Mouse (Mus musculus) lung, adult 2 months (tissue): ENCODE data around the gene Lnx1. TPM values are rescaled to one million over a fixed set of nuclear protein-coding genes. Genes with fewer than 3 reads are reported as not detected.

Experiments used
- DNase-seq: peaks from one replicate; pipeline ENCODE4 v3.0.0; 2022
- H3K4me1 ChIP-seq: fragments of 200-500 bp; 2 replicates; pipeline ENCODE4 v1.6.1; 2011; ENCODE audit warnings: low read length; ENCODE audit not compliant: control insufficient read depth, insufficient read depth
- H3K4me3 ChIP-seq: fragments of 200-500 bp; replicated peaks from 2 replicates; pipeline ENCODE3; 2011; ENCODE audit warnings: low read depth, mild to moderate bottlenecking, control low read depth, low read length; ENCODE audit errors: extremely low read depth
- CTCF ChIP-seq: fragments of 200-500 bp; IDR thresholded peaks from 2 replicates; pipeline ENCODE4 v1.5.1; 2011; ENCODE audit warnings: mild to moderate bottlenecking, low read length, control low read depth; ENCODE audit not compliant: insufficient read depth
- POLR2A ChIP-seq: fragments of 200-500 bp; IDR thresholded peaks from 2 replicates; pipeline ENCODE4 v1.6.1; 2011; ENCODE audit warnings: low read depth, mild to moderate bottlenecking, control low read depth, low read length, borderline replicate concordance; ENCODE audit errors: extremely low read depth
- WGBS: fragments of 180-500 bp; shearing (Covaris S2); methylation state at CpG from one replicate; pipeline ENCODE4 v1.1.7; 2018; 5-methylcytosine and 5-hydroxymethylcytosine counted together
- polyA plus RNA-seq: library from polyadenylated mRNA; depleted of rRNA; stranded (reverse); fragments of >200 nt; gene quantifications from 2 replicates; pipeline ENCODE4 v1.2.3, GENCODE M21; 2012

Gene Lnx1
- polyA plus RNA-seq, 1 experiment = 4.0 TPM

DNA sequence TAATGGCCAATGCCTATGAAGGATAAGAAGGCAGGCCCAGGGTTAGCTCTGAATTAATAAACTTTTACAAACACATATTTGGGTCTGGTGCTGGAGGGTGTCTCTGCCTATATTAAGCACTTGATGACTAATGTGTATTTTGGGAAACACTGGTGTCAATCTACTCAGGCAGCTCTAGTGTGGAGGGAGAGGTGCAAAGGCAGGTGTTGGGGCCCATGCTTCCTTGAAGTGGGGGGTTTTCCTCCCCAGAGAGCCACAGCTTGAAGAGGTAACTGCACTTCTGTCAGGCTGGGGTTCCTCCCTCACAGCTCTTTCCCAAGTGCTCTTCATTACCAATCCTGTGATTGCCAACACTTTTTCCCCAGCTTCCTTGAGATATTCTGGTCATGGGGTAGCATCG lies 20.0 kb downstream of the Lnx1 start:
- 87% methylated on average over 1 of the region's 1 CpGs for WGBS
- no peak overlapping the region for H3K4me3 ChIP-seq
- H3K4me1 ChIP-seq = peaks cover 2% of the 10 kb centered on the region; the same call in 1 of the 2 replicates
- DNase-seq = no peak
- TF ChIP-seq CTCF = no peak
- TF ChIP-seq POLR2A = no peak

DNA sequence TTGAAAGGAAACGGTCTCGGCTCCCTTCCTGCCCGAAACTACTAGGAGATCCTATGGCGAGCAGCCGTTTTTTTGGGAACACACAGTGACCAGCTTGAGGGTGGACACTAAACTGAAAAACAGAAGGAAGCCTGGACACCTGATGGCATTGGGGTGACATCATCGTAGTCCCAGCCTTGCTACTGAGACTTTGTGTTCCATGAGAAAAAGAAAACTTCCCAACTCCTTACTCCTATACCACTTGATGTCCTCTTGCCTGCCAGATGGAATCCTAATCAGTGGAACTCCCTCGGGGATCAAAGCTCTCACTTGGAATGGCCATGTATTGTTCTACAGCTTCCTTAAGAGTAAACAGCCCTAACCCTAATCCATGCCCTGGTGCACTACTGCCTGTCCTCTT lies 23.1 kb downstream of the Lnx1 start:
- Histone ChIP-seq H3K4me3 (no peak overlapping the region), H3K4me1 (peaks cover 2% of the 10 kb centered on the region; the same call in 1 of the 2 replicates)
- 64% methylated on average over 7 of the region's 7 CpGs for WGBS
- TF ChIP-seq CTCF (no peak), POLR2A (no peak)
- DNase-seq = no peak

DNA sequence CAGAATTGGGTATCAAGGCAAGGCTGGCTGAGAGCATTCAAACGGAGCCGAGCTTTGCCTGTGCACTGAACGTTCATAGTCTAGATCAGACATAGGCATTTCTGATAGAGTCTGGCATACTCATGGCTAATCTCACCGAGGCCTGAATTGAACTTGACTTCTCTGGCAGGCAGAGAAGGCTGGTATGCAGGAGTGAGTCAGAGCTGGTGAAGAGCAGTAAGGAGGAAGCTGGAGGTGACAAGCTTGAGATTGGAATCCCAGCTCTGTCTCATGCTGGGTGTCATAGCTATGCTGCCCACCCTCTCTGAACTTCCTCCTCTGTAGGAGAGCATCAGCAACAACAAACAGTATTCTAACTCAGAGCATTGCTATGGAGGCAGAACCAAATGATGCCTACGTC lies 24.0 kb downstream of the Lnx1 start:
- Histone ChIP-seq H3K4me3 (no peak overlapping the region), H3K4me1 (peaks cover 2% of the 10 kb centered on the region; the same call in 1 of the 2 replicates)
- WGBS = 86% methylated on average over 5 of the region's 5 CpGs
- DNase-seq = no peak
- TF ChIP-seq CTCF (no peak), POLR2A (no peak)

DNA sequence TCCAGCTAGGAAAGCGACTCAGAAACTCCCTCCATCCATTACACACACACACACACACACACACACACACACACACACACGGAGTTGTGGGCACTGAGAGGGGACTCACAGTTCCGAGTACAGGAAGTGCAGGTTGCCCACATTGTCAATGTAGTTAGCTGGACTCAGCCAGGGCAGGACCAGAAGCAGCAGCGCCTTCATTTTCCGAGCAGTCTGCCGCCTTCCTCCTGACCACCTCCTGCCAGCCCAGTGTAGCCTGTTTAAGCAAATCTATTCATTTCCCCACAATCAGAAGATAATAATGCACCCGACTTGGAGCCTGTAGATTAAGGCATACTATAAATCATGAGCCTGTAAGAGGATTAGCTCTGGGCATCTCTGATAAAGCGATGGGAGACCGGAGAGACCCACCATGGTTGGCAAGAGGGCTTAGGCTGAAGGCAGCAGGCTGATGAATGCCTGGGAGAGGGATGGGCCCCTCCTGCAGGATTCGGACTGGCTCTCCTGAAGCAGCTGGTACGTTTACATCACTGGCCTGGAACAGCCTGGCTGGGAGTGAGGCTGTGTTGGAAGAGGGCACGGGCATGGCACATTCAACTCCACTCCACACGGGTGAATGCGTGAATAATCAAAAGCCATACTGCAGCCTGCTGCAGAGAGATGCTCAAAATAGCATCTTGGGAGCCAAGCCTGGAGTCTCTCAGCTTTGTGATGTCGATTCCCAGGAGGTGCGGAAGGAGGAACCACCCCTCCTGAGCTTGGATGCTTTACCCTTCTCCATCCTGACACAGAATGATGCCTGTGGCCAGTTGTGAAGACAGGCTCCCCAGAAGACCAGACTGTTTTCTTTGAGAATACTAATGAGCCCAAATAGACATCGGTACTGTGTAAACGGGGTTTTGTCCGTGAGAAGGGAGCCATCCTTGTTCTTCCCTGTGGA lies 25.0 kb downstream of the Lnx1 start:
- Histone ChIP-seq H3K4me1 (no peaks in the 10 kb centered on the region), H3K4me3 (no peak overlapping the region)
- TF ChIP-seq CTCF (no peak), POLR2A (no peak)
- DNase-seq = no peak
- WGBS = 64% methylated on average over 19 of the region's 19 CpGs

DNA sequence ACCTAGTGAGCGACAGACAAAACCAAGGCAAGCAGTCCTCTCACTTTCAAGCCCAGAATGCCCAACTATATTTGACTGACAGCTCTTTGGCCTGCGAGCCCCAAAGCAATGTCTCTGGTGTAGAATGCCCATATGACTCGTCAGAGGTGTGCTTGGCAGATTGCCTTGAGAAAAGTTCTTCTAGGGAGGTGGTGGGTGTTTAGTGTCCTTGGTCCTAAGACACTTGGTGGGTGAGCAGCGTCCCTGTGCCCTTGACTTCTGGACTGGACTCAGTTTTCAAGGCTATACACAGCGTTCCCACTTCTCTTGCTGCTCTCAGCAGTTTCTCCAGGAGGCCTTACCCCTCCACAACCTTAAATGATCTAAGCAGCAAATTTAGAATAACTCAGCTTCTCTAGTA lies 30.2 kb downstream of the Lnx1 start:
- no peak overlapping the region for H3K4me3 ChIP-seq
- 87% methylated on average over 5 of the region's 5 CpGs for WGBS
- TF ChIP-seq CTCF (no peak), POLR2A (no peak)
- H3K4me1 ChIP-seq = no peaks in the 10 kb centered on the region
- DNase-seq = no peak

DNA sequence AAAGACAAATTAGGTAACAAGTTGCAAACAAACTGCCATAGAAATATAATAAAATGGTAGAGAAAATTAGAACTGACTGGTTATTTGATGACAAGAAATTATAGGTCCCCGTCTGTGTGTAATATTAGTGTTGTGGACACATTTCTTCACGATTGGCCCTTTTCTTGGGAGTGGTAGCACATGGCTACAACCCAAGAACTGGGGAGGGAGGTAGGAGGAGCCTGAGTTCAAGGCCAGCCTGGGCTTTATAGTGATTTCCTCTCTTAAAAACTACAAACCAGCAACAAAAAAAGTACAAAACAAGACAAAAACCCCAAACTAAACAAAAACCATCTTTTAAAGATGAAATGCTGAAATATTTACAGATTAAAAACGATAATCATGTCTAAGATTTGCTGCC lies 31.8 kb downstream of the Lnx1 start:
- Histone ChIP-seq H3K4me3 (no peak overlapping the region), H3K4me1 (no peaks in the 10 kb centered on the region)
- TF ChIP-seq CTCF = no peak
- no peak for TF ChIP-seq POLR2A
- 74% methylated on average over 3 of the region's 3 CpGs for WGBS
- DNase-seq = no peak

DNA sequence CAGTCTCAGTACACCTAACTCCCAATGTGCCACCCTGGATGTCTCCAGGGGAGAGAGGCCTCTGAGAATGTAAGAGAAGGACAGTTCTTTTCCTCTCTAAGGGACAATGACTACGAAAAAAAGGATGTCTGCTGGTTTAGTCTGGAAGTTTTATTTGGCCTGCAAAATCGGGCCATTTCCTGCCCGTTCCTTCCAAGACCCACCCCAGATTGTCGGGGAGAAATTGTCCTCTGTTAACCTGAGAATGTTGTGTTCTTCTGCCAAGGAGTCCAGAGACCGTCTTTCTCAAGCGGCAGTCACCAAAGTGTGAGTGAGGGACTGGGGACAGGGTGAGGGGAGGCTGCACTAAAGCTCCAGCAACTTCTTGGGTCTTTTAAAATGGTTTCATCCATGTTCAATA lies 32.8 kb downstream of the Lnx1 start:
- 43% methylated on average over 6 of the region's 6 CpGs for WGBS
- Histone ChIP-seq H3K4me3 (no peak overlapping the region), H3K4me1 (no peaks in the 10 kb centered on the region)
- no peak for TF ChIP-seq CTCF
- no peak for TF ChIP-seq POLR2A
- DNase-seq = no peak

DNA sequence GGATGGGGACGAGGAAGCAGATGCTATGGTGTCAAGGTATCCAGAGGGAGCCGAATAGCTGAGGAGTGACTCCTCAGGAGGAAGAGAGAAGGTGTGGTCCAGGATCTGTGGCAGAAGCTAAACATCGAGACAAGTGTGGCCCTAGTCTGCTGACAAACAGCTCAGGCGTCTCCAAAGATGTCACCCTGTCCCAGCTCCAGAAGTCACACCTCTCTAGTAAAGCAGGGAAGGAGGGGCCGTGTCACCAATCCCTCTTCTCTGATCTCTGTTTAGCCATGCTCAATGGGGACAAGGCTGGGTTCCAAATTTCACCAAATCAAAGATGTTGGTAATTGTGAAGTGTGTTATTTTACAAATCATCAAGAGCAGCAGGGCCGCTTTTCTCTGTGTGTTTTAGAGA lies 33.8 kb downstream of the Lnx1 start:
- H3K4me3 ChIP-seq = no peak overlapping the region
- no peaks in the 10 kb centered on the region for H3K4me1 ChIP-seq
- WGBS = 62% methylated on average over 6 of the region's 6 CpGs
- no peak for TF ChIP-seq CTCF
- DNase-seq = no peak

DNA sequence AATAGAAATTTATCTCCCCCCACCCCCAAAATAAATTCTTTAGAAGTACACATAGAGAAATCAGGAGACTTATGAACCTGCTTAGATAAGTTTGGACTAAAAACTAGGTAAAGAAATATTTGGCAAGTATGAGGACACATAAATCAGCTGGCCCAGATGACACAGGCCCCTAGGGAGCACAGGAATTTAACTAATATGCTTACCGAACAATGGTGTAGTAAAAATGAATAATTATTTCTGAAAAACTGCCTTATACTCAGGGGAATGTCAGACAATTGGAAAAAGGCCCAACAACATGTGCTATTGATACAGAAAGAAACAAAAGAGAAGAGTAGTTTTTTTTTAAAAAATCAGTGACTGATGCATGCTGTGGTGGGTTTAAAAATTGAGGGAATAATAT lies 40.1 kb downstream of the Lnx1 start:
- H3K4me3 ChIP-seq = no peak overlapping the region
- no peak for DNase-seq
- no peak for TF ChIP-seq POLR2A
- TF ChIP-seq CTCF = no peak
- peaks cover 2% of the 10 kb centered on the region; the same call in 1 of the 2 replicates for H3K4me1 ChIP-seq
- 49% methylated on average over 1 of the region's 1 CpGs for WGBS
